Mouse (Mus musculus) liver, embryonic 14.5 days (tissue): Measurements from ENCODE around the gene Maml3.

Experiments
- CTCF ChIP-seq: IDR thresholded peaks from 2 replicates; pipeline ENCODE4 v1.5.1; 2016; ENCODE audit warnings: antibody characterized with exemption, low read depth, control low read depth
- EP300 ChIP-seq: IDR thresholded peaks from 2 replicates; pipeline ENCODE4 v1.6.1; 2016; ENCODE audit warnings: antibody characterized with exemption, low read depth

DNA sequence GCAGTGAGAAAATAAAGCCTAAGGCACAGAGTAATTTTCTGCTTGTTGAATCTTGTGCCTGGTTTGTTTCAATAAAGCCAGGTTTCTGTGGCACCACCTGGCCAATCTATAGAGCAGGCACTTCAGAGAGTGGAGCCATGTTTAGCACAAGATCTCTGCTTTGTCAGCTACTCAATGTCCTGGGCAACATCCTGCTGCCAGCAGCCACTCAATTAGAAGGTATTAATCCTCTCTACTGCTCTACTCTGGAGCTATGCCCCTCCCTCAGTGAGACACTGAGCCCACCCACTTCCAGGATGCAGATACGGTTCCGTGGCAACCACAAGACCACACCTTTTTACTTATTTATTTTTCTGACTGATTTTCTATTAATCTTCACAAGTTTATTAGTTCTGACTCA is 203.7 kb downstream of the Maml3 start:
- TF ChIP-seq CTCF (no peak), EP300 (no peak)
